Mouse (Mus musculus) erythroblast, embryonic 14.5 days (primary cell): ENCODE data around the gene Ccdc28b.

ENCODE experiments used
- GATA1 ChIP-seq: IDR thresholded peaks from 2 replicates; pipeline ENCODE4 v1.6.1; 2012; ENCODE audit warnings: low read length, inconsistent platforms, mixed read lengths
- TAL1 ChIP-seq: IDR thresholded peaks from 3 replicates; pipeline ENCODE4 v1.6.1; 2012; ENCODE audit warnings: low read length, inconsistent platforms, mixed read lengths

GRCm38 (mm10) chr4:129609139-129609631 lies 14.6 kb downstream of the Ccdc28b start:
- TF ChIP-seq GATA1: no peak
- no peak for TF ChIP-seq TAL1
